Mouse (Mus musculus): ENCODE results near the gene Vps4a.

Vps4a gene

DNA sequence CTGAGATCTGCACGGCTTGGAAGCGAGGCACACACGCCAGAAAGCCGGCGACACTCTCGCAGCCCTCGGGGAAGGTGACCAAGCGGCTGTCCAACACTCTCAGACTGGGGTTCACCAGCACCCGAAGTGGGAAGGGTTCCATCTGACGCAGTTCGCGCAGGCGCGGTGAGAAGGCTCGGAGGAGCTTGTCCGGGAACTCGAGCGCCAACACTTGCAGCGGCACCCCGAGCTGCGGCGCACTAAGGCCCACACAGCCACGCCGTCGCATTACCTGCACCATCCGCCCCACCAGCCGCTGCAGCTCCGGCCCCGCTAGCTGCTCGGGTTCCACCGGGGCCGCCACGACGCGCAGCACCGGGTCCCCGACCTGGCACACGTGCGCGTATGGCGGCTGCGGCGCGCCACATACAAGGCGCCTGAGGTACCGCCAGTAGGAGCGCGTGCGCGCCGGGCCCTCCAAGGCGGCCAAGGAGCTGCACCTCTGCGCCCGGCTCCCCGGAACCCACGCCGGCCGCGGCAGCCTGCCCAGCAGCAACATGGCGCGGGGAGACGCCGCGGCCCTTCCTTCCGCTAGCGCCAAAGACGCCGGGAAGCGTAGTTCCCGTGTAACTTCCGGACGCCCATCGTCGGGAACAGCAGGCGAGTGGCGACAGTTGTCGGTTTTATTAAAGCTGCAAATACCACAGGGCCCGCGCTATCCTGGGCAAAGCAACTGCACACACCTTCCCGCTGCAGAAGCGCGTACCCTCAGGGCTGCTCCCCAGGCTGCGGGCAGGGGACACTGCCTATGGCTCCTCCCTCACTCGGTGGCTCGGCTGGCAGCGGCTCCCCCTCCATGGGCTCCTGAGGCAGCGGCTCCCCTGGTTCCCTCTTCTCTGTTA, 17.3 kb downstream of the Vps4a start, which contains the start of gene Pdf:
Gene Pdf (minus strand): TSS at position 554 of the 881 bp plus-strand sequence.
- DNase-seq (ENCODE audit: low read depth, low spot score): peak; percentile 95

DNA sequence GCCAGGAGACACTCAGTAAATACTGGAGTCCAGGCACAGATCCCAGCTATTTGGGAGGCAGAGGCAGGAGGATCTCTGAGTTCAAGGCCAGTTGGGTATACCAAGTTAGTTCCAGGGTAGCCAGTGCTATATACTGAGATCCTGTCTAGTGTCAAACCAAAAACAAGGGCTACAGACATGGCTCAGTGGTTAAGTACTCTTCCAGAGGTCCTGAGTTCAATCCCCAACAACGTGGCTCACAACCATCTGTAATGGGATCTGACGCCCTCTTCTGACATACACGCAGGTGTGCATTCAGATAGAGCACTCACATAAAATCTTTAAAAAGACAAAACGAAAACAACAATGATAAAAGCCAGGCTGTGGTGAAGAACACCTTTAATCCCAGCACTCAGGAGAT, 18.5 kb downstream of the Vps4a start:
- no peak for DNase-seq (ENCODE audit: low read depth, low spot score)

DNA sequence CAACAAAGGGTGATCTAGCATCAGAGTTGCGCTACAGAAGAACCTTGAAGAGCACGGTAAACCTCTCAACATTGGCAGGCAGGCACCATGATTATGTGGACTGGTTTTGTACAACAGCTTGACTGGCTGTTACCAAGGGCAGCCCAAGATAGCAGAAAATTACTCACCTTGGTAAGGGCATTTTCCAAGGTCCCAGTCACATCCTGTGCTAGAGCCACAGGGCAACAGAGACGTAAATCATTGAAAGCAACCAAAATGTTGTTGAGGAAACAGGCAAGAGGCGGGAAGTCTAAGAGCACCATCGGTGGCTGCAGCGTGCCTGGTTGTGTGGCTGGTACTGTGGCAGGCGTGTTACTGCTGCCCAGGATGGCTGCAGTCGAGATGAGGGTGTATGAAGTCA, 21.0 kb downstream of the Vps4a start:
- no peak for DNase-seq (ENCODE audit: low read depth, low spot score)

DNA sequence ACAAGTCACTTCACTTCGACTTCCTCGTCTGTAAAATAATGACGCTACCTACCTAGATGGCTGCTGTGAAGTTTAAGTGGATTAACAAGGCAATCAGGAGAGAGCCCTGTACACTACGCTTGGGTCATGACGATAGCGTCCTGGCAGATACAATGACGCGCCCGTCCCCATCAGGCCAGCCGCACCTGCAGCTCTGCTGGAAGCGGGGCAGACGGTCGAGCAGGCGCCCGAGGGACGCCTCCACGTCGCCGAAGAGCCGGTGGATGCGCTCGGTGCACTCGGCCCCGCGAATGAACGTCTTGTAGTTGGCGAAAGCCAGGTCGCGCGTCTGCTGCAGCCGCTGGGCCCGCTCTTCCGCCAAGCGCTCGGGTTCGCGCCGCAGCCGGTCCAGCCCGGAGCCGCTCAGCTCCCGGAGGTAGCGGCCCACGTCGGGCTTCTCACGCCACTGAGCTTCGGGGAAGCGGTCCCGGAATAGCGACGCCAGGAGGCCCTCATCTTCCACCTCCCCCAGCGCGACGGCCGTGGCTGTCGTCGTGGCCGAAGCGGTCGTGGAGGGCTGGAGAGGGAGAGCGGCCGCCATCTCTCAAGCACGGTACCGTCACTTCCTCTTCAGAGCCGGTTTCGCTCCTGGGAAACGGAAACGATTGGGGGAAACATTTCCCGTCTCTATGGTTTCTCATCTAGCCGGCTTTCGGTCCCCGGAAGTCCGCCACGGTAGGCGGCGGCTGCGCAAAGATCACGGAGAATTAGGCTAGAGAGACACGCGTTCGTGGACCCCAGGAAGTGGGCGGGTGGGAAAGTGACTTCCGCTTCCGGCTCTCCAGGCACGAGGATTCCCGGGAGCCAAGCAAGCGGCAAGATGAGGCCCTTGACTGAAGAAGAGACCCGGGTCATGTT, 25.3 kb downstream of the Vps4a start, which contains the start of the genes Cog8 and Nip7:
Gene Cog8 (minus strand): TSS at position 614 of the 897 bp plus-strand sequence.
Gene Nip7 (plus strand): TSS at position 802 of the 897 bp plus-strand sequence.
- peak; percentile 99 for DNase-seq (ENCODE audit: low read depth, low spot score)

DNA sequence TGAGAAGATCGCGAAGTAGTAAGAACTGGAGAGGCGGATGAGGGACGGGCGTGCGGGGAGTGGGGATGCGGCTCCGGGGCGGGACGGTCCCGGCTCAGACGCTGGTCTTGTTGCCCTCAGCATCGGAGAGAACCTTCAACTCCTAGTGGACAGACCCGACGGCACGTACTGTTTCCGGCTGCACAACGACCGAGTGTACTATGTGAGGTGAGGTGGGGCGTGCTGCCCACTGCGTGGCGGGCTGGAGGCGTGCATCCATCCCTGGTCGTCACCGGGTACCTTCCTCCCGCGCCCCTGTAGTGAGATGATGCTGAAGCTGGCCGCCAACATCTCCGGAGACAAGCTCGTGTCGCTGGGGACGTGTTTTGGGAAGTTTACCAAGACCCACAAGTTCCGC, 25.9 kb downstream of the Vps4a start:
- no peak for DNase-seq (ENCODE audit: low read depth, low spot score)

DNA sequence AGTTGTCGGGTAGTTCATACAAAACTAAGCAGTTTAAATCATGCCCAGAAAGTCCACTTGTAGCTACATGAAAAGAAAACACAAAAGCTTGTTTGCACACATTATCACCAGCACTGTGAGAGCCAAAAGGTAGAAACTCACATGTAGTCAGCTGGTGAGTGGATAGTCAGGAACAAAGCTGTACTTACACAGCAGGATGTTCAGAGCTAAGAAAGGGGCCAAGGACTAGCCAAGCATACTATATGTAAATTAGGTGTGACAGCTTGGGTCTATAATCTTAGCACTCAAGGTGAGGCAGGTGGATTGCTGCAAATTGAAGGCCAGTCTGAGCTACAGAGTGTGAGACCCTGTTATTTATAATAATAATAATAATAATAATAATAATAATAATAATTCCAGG, 31.6 kb downstream of the Vps4a start:
- DNase-seq (ENCODE audit: low read depth, low spot score): no peak

DNA sequence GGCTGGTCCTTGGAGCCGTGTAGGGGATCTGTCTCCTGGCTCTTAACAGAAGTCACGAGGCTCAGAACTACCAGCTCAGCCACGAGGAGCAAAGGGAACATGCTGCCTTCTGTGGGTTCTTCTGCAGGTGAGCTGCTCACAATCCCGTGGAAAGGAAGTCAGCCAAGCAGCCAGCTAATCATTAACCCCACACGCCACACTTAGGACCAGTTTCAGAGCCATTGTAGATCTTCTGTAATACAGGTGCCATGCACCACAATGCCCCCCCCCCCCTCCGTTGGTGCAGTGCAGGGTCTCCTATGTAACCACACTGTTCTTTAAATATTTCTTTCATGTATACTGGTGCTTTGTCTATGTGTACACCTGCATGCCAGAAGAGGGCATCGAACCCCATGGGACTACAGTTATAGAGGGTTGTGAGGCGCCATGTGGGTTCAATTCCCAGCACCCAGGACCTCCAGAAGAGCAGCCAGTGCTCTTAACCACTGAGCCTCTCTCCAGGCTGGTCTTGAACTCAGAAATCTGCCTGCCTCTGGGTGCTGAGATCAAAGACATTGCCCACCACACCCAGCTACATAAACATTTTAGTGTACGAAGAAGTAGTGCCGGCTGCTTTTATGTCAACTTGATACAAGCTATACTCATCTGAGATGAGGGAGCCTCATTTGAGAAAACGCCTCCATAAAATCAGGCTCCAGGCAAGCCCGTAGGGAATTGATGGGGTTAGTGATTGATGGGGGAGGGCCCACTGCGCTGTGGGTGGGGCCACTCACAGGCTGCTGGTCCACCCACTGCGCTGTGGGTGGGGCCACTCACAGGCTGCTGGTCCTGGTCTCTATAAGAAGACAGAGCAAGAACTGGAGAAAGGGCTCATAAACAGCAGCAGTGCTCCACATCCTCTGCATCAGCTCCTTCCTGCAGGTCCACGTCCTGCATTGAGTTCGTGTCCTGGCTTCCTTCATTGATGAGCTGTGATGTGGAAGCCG, 34.8 kb downstream of the Vps4a start, which contains the start of gene Tmed6:
Gene Tmed6 (minus strand): TSS at position 134 of the 986 bp plus-strand sequence.
- no peak for DNase-seq (ENCODE audit: low read depth, low spot score)

DNA sequence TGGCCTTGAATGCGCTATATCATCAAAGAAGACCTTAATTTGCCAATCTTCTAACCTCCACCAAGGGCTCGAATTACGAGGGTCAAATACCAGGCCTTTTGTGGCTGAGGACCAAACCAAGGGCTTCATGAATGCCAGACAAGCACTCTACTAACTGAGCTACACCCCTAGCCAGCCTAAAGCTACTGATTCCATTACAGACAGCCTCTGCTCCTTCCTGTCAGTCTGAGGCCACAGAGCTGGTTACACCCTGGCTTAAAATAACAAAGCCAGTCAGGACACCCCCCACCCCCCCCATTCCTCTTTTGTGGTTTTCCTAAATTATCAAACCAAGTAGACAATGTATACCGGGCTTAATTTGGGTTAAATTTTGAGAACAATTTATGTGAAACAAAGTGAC, 42.7 kb downstream of the Vps4a start:
- no peak for DNase-seq (ENCODE audit: low read depth, low spot score)

DNA sequence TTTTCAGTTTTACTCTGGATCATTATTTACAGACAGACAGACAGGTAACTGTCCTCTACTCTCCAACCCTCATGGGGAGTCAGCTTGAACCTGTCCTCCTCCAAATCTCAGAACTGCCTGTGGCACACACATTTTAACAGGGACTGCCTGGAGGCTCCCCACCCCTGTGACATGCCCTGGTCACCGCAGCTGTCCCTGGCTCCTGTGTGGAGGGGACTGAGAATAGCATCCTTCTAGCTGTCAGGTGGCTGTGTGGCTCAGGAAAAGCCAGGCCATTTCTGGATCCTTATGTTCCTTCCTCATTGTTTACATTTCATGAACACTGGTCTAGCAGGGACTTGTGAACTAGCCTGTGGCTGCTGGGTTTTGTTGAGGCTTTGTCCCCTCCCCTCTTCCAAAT, 43.1 kb downstream of the Vps4a start:
- DNase-seq (ENCODE audit: low read depth, low spot score): no peak

DNA sequence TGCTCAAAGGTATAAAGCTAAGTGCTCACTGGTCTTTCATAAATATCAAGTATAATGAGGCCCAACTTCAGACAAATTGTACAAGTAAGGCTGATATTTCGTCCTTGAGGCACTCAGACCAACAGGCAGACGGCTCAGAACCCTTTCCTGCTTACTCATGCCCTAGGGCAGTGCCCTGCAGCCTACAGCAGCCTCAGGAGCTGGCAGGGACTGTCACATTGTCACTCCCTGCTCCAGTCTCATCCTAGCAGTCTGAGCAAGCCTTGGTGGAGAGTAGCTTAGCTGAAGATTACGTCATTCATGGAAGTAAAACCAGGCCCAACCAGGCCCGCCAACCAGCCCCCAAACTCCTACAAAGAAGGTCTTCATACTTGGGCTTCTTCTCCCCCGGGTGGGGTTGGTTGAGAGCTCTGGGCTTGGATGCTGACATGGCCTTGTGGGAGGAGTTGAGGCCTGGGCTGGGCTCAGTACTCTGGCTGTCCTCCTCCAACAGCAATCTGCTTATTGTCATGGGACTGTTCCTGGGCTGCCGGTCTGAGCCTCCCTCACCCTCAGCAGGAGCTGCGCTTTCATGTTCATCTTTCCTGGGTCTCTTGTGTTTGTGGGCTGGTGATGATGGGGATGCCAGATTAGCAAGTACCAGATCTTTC, 45.3 kb downstream of the Vps4a start:
- DNase-seq (ENCODE audit: low read depth, low spot score): no peak

DNA sequence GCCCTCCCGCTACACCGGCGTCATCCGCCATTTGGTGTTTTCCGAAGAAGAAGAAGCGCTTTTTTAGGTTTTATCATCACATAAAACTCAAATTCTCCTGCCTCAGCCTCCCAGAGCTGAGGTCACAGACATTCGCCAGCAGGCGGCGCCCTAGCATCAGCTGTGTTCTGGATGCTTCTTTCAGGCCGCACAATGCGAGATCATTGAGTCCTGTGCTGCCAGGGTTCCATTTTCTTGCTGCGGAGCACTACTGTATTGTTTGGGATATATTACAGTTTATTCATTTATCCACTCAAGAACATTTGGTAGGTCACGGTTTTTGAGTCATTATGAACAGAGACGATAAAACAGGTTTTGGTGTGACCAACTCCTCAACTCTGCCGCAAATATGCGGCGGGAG, 54.3 kb downstream of the Vps4a start:
- no peak for DNase-seq (ENCODE audit: low read depth, low spot score)

DNA sequence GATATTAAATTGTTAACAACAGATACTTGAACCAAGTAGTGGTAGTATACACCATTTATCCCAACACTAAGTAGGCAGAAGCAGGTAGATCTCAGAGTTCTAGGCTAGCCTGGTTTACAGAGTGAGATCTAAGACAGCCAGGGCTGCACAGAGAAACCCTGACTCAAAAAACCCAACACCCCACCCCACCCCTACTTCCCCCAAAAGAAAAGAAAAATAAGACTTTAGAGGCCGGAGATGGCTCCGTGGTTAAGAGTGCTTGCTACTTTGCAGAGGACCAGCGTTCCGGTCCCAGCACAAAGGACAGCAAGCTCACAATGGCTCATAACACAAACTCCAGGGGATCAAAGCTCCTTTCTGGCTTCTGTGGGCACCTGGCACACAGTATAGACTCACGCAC, 55.0 kb downstream of the Vps4a start:
- DNase-seq (ENCODE audit: low read depth, low spot score): no peak

DNA sequence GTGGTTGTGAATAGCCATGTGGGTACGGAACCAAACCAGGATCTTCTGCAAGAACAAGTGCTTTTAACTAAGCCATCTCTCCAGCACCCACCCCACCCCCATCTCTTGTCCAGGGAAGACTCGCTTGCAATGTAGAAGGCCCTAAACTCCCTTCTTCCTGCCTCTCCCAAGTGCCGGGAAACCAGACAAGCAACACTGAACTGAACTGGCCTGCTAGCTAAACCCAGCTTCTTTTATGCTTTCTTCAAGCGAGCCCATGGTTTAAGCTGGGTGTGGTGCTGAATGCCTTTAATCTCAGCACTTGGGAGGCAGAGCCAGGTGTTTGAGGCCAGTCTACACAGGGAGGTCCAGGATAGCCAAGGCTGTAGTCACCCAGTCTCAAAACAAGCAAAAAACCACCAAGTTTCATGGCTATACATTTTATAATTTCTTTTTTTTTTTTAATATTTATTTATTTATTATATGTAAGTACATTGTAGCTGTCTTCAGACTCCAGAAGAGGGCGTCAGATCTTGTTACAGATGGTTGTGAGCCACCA, 57.6 kb downstream of the Vps4a start:
- DNase-seq (ENCODE audit: low read depth, low spot score): no peak

DNA sequence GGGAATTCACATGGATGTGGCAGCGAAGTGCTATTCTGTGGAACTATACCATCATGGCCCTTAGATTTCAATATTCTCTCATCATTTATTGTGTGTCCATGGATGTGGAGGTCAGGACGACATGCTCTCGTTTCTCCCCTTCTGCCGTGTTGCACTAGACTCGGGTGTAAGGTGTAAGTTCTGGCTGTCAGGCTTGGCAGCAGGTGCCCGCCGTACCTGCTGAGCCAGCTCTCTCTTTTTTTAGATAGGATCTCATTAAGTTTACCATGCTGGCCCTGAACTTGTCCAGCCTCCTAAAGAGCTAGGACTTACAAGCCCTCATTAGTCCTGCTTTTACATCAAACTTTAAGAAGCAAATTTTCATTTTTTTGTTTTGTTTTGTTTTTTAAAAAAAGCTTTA, 59.5 kb downstream of the Vps4a start:
- DNase-seq (ENCODE audit: low read depth, low spot score): no peak
